Mouse (Mus musculus) 3134 (cell line): Measurements from ENCODE around the gene Cdc42bpa.

Source experiments
- DNase-seq: peaks from one replicate; pipeline ENCODE4 v3.0.0-alpha.2; 2011; ENCODE audit warnings: low spot score; ENCODE audit not compliant: insufficient read length; ENCODE audit errors: extremely low read depth

Cdc42bpa gene

GRCm38 (mm10) chr1:180184768-180185167 lies 224.5 kb downstream of the Cdc42bpa start:
- DNase-seq = no peak

DNA sequence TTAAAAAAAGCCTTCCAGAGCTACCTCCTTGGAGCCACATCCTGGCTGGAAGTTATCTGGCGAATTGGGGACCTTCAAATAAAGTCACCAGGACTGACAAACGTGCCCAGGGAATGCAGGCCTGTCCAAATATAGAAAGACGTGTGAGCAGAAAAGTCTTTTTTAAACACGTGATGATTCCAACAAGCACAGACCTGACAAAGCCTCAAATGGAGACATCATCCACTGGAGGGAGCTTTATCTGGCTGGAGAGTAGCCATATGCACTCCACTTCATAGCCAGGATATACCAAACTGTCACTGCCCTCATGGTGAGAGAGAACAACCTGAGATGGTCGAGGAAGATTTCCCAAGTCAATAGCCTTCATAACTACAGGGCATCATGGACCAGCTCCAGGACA lies 225.6 kb downstream of the Cdc42bpa start:
- no peak for DNase-seq

- DNase-seq = no peak
Observed at GRCm38 (mm10) chr1:180186371-180186770, 226.1 kb downstream of the Cdc42bpa start.

DNA sequence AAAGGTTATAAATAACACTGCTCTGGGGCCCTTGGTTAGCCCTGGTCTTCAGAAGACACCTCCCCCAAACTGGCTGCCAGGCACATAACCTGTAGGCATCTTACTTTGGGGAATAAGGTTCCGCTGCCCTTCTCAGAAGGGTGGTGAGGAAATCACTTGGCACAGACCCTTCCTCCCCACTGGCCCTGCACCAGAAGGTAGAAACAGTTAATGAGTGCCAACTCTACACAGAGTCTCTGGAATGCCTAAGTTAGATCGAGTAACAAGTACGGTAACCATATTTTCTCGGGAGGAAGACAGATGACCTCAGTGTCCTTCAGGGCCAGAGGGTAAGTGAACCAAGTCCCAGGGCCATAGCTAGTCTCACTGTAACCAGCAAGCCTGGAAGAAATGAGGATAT lies 228.7 kb downstream of the Cdc42bpa start:
- DNase-seq = no peak

DNA sequence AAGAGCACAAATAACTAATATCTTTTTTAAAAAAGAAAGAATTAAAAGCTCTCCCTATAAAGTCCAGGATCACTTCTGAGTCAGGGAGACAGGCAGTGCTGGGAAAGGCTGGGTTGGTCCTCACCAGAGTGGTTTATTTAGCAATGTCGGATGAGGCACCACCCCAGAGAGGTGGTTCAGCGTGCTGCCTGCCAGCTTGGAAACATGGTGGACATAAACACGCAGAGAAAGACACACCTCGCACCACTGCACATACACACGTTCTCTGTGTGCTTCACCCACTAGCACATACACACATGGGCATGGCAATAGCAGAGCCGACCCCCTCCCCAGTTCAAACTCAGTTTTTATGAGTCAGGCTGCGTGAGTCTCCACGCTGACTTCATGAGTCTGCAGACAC lies 230.8 kb downstream of the Cdc42bpa start:
- DNase-seq = no peak

DNA sequence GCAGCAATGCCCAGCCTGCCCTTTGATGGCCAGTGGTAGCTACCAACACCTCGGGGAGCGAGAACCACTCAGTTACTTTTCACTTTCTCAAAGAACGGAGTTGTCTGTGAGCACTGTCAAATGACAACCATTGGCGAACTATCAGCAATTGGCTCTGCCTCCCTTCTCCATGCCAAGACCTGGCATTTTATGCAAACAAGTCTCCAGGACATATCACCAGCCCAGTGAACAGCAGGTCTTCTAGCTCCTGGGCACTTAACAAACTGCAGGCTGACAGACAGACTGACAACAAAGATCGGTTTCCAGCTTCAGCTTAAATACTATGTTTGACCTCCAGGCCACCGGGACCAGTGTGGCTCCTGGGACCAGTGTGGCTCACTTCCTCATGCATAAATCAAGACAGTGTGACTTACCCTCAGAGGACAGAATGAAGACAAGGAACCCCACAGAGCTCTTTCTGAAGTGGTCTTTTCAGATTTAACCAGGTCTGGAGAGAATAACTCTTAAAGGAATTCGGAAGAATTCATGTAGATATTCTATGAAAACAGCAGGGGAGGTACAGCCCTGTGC lies 231.5 kb downstream of the Cdc42bpa start:
- no peak for DNase-seq

GRCm38 (mm10) chr1:180192866-180193265 lies 232.6 kb downstream of the Cdc42bpa start:
- no peak for DNase-seq

GRCm38 (mm10) chr1:180193391-180193935 lies 233.2 kb downstream of the Cdc42bpa start:
- DNase-seq = no peak

DNA sequence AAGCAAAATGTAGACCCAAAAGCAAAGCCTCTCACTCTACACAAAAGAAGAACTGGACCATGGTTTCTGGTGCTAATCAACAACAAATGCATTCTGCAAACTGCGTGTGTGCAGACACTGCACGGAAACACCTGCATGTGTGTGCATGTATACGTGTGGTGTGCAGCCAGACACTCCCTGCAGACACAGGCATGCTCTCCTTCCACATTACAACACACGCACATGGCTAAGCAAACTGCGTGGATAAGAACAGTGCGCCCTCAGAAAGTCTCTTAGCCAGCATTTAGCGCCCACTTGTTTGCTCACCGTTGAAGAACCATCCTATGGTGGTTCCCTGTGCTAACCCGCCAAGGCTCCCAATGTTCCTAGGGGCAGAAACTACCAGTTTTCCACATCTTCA lies 233.8 kb downstream of the Cdc42bpa start:
- no peak for DNase-seq

GRCm38 (mm10) chr1:180194781-180195471 lies 234.7 kb downstream of the Cdc42bpa start:
- no peak for DNase-seq

- DNase-seq = peak; percentile 97
Observed at GRCm38 (mm10) chr1:180195703-180196381, 235.6 kb downstream of the Cdc42bpa start.

DNA sequence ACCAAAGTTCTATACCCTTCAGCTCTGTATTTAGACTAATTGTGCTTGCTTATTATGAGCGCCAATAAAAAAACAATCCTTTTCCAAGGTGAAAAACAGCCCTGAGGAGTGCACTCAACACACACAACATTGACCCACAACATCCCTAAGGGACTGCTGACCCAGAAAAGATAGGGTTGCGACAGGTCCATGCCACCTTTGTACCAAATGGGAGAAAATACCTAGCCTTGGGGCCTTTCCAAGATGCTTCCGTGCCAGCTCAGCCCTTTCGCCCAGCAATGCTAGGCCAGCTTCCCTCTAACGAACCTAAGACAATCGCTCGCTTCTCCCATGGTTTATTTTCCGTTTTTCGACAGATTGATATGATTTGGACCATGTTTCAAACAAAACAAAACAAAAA lies 236.2 kb downstream of the Cdc42bpa start:
- no peak for DNase-seq

- DNase-seq = no peak
Observed at GRCm38 (mm10) chr1:180197956-180198355, 237.7 kb downstream of the Cdc42bpa start.

- DNase-seq = no peak
Observed at GRCm38 (mm10) chr1:180198959-180199714, 238.9 kb downstream of the Cdc42bpa start, which contains the start of gene Coq8a. Gene Coq8a, minus strand, starts transcription at chr1:180199602.

DNA sequence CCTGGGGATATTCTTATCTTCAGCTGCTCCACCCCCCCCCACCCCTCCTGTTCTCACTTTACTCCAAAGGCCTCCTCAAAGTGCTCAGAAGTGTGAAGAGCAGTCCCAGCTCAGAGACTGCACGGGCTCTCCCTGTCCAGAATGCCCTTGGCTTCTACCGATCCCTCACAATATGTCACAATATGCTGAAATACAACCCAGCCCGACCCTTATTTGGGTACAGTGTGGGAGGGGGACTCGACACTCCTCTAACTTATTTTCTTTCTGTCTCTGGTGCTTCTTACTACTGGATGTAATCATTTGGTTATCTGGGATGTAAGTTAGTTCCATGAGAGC lies 239.4 kb downstream of the Cdc42bpa start:
- no peak for DNase-seq

DNA sequence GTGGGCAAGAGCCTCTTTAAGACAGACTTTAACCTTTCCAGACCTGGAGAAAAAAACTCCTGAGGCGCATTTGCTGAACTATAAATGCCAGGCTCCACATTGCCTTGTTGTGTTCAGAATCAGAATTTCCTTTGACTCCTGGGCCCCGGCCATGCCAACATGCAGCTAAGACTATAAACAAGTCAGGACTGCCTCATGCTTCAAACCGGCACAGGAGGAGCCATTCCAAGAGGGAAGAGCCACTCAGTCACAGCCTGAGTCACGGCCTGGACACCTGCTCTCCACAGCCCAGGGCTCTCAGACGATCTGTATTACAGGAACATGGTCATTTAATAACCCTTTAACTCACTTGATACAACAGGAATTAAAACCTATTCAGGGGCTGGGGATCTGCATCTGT lies 240.4 kb downstream of the Cdc42bpa start:
- no peak for DNase-seq

GRCm38 (mm10) chr1:180208370-180208769 lies 248.1 kb downstream of the Cdc42bpa start:
- no peak for DNase-seq

DNA sequence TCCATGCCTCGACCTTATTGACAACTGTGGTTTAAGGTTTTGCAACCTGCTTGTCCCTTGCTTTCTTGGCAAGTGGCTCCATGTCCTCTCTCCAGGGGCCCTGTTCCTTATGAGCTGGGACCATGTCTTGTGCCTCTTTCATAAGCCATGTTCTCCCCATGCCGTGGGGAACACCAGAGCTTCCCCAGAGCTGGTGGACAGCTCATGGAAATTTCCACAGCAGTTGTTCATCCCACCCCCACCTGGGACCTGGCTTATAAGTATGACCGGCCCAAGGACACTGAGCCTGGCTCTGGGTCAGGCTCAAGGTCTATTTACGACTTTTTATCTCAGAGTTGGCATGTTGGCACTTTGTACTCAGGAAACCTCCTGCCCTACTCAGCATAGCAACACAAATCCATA lies 249.8 kb downstream of the Cdc42bpa start:
- DNase-seq = no peak

DNA sequence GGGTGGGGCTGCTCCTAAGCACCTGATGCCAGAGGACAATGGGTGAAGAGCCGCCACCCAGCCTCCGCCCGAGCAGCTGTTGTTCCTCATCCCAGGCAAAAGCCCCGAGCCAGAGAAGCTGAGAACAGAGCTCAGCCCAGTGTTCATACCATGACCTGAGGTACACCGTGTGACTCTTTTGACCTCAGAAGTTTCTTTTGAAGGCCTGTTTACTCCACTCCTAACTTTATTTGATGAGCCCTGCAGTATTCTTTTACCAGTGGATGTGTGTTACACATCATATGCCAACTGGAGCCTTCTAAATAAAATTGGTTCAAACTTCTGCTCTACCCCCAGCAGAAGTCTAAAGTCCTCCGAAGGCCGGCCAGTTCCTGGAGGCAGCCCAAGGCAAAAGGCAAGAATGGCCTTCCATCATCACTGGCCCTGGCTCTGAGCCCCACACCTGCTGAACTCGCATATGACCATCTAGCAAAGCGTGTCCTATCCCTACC lies 250.6 kb downstream of the Cdc42bpa start:
- no peak for DNase-seq

DNA sequence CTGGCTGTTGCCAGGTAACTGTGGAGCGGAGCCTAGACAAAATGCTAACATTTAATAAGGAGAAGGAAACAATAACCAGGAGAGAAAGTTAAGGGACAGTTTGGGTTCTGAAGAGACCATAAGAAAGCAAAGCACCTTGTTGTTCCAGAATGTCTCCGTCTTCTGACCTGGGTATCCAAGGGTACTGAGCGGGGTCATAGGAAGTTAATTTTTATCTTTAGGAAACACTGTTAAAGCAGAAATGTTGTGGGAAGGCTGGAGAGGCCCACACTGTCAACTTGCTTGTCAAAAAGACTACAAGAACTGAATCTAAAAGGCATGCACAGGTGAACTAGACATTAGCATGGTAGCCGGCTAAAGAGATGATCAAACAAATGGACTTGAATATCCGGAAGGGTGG lies 252.6 kb downstream of the Cdc42bpa start:
- no peak for DNase-seq

DNA sequence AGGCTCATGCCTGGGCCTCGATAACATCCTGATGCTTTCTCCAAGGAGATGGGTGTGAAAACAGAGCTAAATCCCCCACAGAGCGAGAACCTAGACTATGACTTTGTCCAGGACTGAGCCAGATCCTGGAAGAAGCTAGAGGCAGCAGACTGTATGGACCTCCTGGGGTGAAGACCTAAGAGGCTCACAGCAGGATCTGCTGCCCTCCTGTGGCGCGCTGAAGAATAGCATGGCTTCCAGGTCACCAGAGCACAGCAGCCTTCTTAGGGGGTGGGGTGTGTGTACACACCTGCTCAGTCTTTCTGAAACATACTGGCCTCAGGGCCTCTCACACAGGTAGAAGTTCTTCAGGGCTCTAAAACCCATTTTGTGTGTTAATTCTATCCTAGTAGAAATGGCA lies 254.8 kb downstream of the Cdc42bpa start:
- no peak for DNase-seq
